Mouse (Mus musculus) lung, embryonic 16.5 days (tissue): ENCODE measurements around the gene Lrch3. TPM values are rescaled to one million over a fixed set of nuclear protein-coding genes. Genes with fewer than 3 reads are reported as not detected.

ENCODE experiments used
- ATAC-seq: fragments of 200-750 bp; cut with Nextera tagmentation; 2 replicates; pipeline ENCODE4 v1.8.0; 2017; ENCODE audit warnings: low read depth, mild to moderate bottlenecking, moderate library complexity
- H3K27ac ChIP-seq: fragments of 300-500 bp; sonication (generic); 2 replicates; pipeline ENCODE4 v1.5.1; 2014; ENCODE audit warnings: mild to moderate bottlenecking, control low read depth, low read length
- H3K27me3 ChIP-seq: fragments of 300-500 bp; sonication (generic); 2 replicates; pipeline ENCODE4 v1.6.1; 2014; ENCODE audit warnings: low read depth, low read length, mixed read lengths; ENCODE audit not compliant: control insufficient read depth, insufficient read depth
- H3K36me3 ChIP-seq: fragments of 300-500 bp; sonication (generic); 2 replicates; pipeline ENCODE4 v1.6.1; 2014; ENCODE audit warnings: low read length; ENCODE audit not compliant: control insufficient read depth, insufficient read depth
- H3K4me1 ChIP-seq: fragments of 300-500 bp; sonication (generic); replicated peaks from 2 replicates; pipeline ENCODE4 v1.6.1; 2014; ENCODE audit warnings: low read length, mixed read lengths; ENCODE audit not compliant: control insufficient read depth, insufficient read depth
- H3K4me2 ChIP-seq: fragments of 300-500 bp; sonication (generic); 2 replicates; pipeline ENCODE4 v1.6.1; 2014; ENCODE audit warnings: low read depth, low read length, control low read depth
- H3K4me3 ChIP-seq: fragments of 300-500 bp; sonication (generic); 2 replicates; pipeline ENCODE4 v1.5.1; 2014; ENCODE audit warnings: mild to moderate bottlenecking, low read length, control low read depth
- H3K9ac ChIP-seq: fragments of 300-500 bp; sonication (generic); 2 replicates; pipeline ENCODE4 v1.6.1; 2014; ENCODE audit warnings: low read length, control low read depth
- H3K9me3 ChIP-seq: fragments of 300-500 bp; sonication (generic); 2 replicates; pipeline ENCODE4 v1.6.1; 2016; ENCODE audit warnings: low read length; ENCODE audit not compliant: control insufficient read depth
- WGBS: fragments of 180-500 bp; shearing (Covaris S2); extraction: QIAGEN DNeasy Blood & Tissue Kit; methylation state at CpG from one replicate; pipeline ENCODE4 v1.1.7; 2014; 5-methylcytosine and 5-hydroxymethylcytosine counted together
- polyA plus RNA-seq: library from polyadenylated mRNA; unstranded; fragments of >200 nt; fragmentation: Nextera tagmentation; extraction: Ambion mirVana; gene quantifications from 2 replicates; pipeline ENCODE4 v1.2.1, GENCODE M21; 2015

Gene Lrch3
- polyA plus RNA-seq, 1 experiment from 2014 or later, result 18.9 TPM

GRCm38 (mm10) chr16:33019117-33019770, 105.3 kb downstream of the Lrch3 start:
- Histone ChIP-seq H3K27me3 (no peaks in the 10 kb centered on the region), H3K4me2 (no peak overlapping the region), H3K4me1 (peaks cover 18% of the 10 kb centered on the region), H3K27ac (no peak overlapping the region), H3K9ac (no peak overlapping the region), H3K36me3 (no peaks in the 10 kb centered on the region), H3K9me3 (no peaks in the 10 kb centered on the region), H3K4me3 (no peak overlapping the region)
- WGBS, result 65% methylated on average over 21 of the region's 21 CpGs
- ATAC-seq, result no peak

GRCm38 (mm10) chr16:33021381-33021780, 107.5 kb downstream of the Lrch3 start:
- no peaks in the 10 kb centered on the region for H3K27me3 ChIP-seq
- no peak overlapping the region for H3K4me2 ChIP-seq
- H3K27ac ChIP-seq, result no peak overlapping the region
- ATAC-seq, result peak; percentile 32
- H3K4me3 ChIP-seq, result no peak overlapping the region
- no peaks in the 10 kb centered on the region for H3K36me3 ChIP-seq
- no peak overlapping the region for H3K9ac ChIP-seq
- WGBS, result 37% methylated on average over 3 of the region's 3 CpGs
- no peaks in the 10 kb centered on the region for H3K9me3 ChIP-seq
- H3K4me1 ChIP-seq, result peaks cover 12% of the 10 kb centered on the region

- Histone ChIP-seq H3K4me3 (no peak overlapping the region), H3K36me3 (no peaks in the 10 kb centered on the region), H3K27me3 (no peaks in the 10 kb centered on the region), H3K4me1 (0 out of 2 replicates have a peak, but pooled peaks cover 3% of the 10 kb centered on the region), H3K9ac (no peak overlapping the region), H3K27ac (no peak overlapping the region), H3K9me3 (no peaks in the 10 kb centered on the region), H3K4me2 (no peak overlapping the region)
- 5% methylated on average over 4 of the region's 4 CpGs for WGBS
- peak; percentile 63 for ATAC-seq
Observed at GRCm38 (mm10) chr16:33023750-33024149, 109.8 kb downstream of the Lrch3 start.

GRCm38 (mm10) chr16:33024456-33025104, 110.7 kb downstream of the Lrch3 start:
- Histone ChIP-seq H3K27ac (no peak overlapping the region), H3K27me3 (no peaks in the 10 kb centered on the region), H3K9me3 (no peaks in the 10 kb centered on the region), H3K4me3 (no peak overlapping the region), H3K4me1 (0 out of 2 replicates have a peak, but pooled peaks cover 3% of the 10 kb centered on the region), H3K4me2 (no peak overlapping the region), H3K9ac (no peak overlapping the region), H3K36me3 (no peaks in the 10 kb centered on the region)
- peak; percentile 68 for ATAC-seq
- WGBS, result 53% methylated on average over 8 of the region's 8 CpGs

GRCm38 (mm10) chr16:33026357-33026756, 112.5 kb downstream of the Lrch3 start:
- H3K27ac ChIP-seq, result no peak overlapping the region
- H3K4me3 ChIP-seq, result no peak overlapping the region
- no peak for ATAC-seq
- H3K9me3 ChIP-seq, result no peaks in the 10 kb centered on the region
- H3K36me3 ChIP-seq, result no peaks in the 10 kb centered on the region
- no peaks in the 10 kb centered on the region for H3K27me3 ChIP-seq
- WGBS, result 76% methylated on average over 7 of the region's 7 CpGs
- H3K9ac ChIP-seq, result no peak overlapping the region
- no peaks in the 10 kb centered on the region for H3K4me1 ChIP-seq
- H3K4me2 ChIP-seq, result no peak overlapping the region

- 38% methylated on average over 4 of the region's 4 CpGs for WGBS
- Histone ChIP-seq H3K9ac (no peak overlapping the region), H3K4me3 (no peak overlapping the region), H3K4me1 (0 out of 2 replicates have a peak, but pooled peaks cover 2% of the 10 kb centered on the region), H3K4me2 (no peak overlapping the region), H3K36me3 (no peaks in the 10 kb centered on the region), H3K9me3 (no peaks in the 10 kb centered on the region), H3K27me3 (no peaks in the 10 kb centered on the region), H3K27ac (no peak overlapping the region)
- ATAC-seq, result peak; percentile 70; the same call in 1 of the 2 replicates
Observed at GRCm38 (mm10) chr16:33036006-33036405, 122.1 kb downstream of the Lrch3 start.

GRCm38 (mm10) chr16:33042682-33043081, 128.8 kb downstream of the Lrch3 start:
- WGBS, result 67% methylated on average over 1 of the region's 1 CpGs

GRCm38 (mm10) chr16:33043268-33043667, 129.4 kb downstream of the Lrch3 start:
- H3K27ac ChIP-seq, result no peak overlapping the region
- H3K9me3 ChIP-seq, result no peaks in the 10 kb centered on the region
- 62% methylated on average over 2 of the region's 2 CpGs for WGBS
- no peaks in the 10 kb centered on the region for H3K27me3 ChIP-seq
- ATAC-seq, result peak; percentile 47; the same call in 1 of the 2 replicates
- H3K4me1 ChIP-seq, result 0 out of 2 replicates have a peak, but pooled peaks cover 2% of the 10 kb centered on the region
- H3K9ac ChIP-seq, result no peak overlapping the region
- H3K4me3 ChIP-seq, result no peak overlapping the region
- no peak overlapping the region for H3K4me2 ChIP-seq
- no peaks in the 10 kb centered on the region for H3K36me3 ChIP-seq

More at GRCm38 (mm10) chr16:33042682-33043081, 128.8 kb downstream of the Lrch3 start:
- no peak overlapping the region for H3K4me3 ChIP-seq
- no peak overlapping the region for H3K4me2 ChIP-seq
- 0 out of 2 replicates have a peak, but pooled peaks cover 2% of the 10 kb centered on the region for H3K4me1 ChIP-seq
- no peaks in the 10 kb centered on the region for H3K27me3 ChIP-seq
- H3K27ac ChIP-seq, result no peak overlapping the region
- H3K9ac ChIP-seq, result no peak overlapping the region
- ATAC-seq, result no peak
- H3K36me3 ChIP-seq, result no peaks in the 10 kb centered on the region
- no peaks in the 10 kb centered on the region for H3K9me3 ChIP-seq

- Histone ChIP-seq H3K9me3 (no peaks in the 10 kb centered on the region), H3K4me3 (no peak overlapping the region), H3K27ac (no peak overlapping the region), H3K9ac (no peak overlapping the region), H3K27me3 (no peaks in the 10 kb centered on the region), H3K4me2 (no peak overlapping the region), H3K4me1 (no peaks in the 10 kb centered on the region), H3K36me3 (no peaks in the 10 kb centered on the region)
- 90% methylated on average over 1 of the region's 1 CpGs for WGBS
- no peak for ATAC-seq
Observed at GRCm38 (mm10) chr16:33048004-33048403, 134.1 kb downstream of the Lrch3 start.
